Mouse (Mus musculus) left cerebral cortex, adult 18-20 months (tissue): ENCODE results near the gene Sap30. TPM values are rescaled to one million over a fixed set of nuclear protein-coding genes. Genes with fewer than 3 reads are reported as not detected.
"Not testable (repeated sequence)": the region's sequence is repeated elsewhere in the genome, so short reads cannot be mapped to it uniquely, and the experiment has no call there.

Source experiments
- DNase-seq, 2 experiments: peaks; one replicate each; pipeline ENCODE4 v3.0.0; 2021 to 2022; ENCODE audit warnings: low spot score in 2 of 2, mixed read lengths in 1 of 2
- total RNA-seq, 2 experiments: library from RNA; stranded (reverse); gene quantifications; 2 replicates each; pipeline ENCODE4 v1.2.3; 2021

Gene Sap30
- total RNA-seq, 2 experiments from 2014 or later = 12.2 to 14.3 TPM

- DNase-seq = peak; percentile 32 to 40
Observed at GRCm38 (mm10) chr8:57498847-57499511, 11.3 kb upstream of the Sap30 start.

DNA sequence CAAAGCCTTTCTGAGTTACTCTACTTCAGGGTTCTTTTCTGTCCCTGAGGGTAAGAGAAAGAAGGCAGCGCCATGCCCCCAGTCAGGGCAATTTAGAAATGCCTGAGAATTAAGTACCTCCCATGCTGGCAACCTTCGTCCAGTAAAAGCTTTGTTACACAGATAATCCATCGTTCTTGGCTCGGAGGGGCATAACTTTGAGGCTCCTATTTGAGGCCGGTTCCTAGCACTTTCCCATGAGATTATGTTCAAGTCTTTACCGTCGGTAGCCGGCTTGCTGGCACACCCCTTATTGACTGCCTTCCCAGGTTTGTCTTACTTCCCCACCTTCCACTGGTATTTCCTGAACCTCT, 10.8 kb upstream of the Sap30 start:
- no peak for DNase-seq

DNA sequence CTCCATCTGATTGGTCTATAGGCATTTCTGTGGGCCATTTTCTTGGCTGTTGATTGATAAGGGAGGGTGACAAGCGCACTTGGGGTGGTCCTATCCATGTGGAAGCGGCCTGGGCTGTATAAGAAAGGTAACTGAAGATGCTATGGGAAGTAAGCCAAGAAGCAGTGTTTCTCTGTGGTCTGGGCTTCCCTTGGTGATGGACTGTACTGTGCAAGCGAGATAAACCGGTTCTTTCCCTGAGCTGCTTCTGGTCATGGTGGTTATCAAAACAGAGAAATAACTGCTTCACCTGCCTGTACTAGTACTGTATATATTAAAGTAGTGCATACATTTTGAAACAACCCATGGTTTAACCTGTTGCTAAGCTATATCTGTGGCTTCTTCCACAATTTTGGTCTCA, 4.2 kb upstream of the Sap30 start:
- no peak for DNase-seq

DNA sequence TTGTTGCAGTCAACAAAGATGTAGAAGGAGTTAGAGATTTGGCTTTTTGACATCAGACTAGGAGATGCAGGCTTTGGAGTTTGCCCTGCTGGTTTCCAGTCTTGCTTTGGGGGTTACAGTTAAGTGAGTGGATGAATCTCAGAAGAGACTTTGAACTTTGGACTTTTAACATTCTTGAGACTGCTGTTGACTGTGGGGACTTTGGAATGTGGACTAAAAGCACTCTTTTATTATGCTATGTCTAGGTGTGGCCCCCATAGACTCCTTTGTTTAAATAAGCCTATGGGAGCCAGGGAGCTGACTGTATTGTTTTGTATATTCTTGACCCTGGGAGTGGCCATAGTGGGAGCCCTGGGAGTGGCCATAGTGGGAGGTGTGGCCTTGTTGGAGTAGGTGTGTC, 2.2 kb upstream of the Sap30 start:
- no peak for DNase-seq

DNA sequence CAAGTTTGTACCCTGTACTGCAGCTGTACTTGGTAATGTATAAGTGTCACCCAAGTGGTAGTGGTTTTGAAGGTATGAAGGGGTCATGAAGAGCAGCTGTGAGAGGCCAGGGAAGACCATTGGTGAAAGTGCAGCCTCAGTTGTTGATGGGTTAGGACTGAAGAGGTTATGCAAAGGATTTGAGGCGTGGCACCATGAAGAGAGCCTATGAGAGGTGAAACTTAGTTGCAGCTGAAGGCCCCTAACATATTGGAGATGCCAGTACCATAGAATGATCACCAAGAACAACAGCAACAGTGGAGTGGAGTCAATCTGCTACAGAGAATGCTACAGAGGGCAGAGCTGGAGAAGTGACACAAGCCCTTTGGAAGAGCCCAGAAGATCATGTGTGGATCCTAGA, 1.7 kb upstream of the Sap30 start:
- no peak for DNase-seq

DNA sequence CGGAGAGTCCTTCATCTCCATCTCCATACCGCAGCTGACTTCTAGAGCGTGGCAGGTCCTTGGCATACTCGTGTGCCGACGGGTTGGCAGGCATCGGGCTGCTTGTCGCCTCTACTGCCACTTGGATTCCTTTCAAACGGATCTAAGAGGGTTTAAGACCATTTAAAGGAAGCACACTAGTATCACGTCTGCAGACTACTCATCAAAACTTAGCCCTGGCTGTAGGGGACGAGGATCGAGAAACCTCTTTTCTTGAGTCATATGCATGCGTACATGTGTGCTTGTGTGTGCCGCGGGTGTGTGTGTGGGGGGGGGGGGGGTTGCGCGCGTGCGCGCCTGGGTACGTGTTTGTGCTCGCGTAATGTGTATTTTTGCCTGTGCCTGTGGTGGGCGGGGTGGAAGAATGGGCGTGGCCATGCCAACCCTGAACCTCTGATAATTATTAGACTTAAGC, 679 bp upstream of the Sap30 start:
- DNase-seq = peak; percentile 13 to 29

DNA sequence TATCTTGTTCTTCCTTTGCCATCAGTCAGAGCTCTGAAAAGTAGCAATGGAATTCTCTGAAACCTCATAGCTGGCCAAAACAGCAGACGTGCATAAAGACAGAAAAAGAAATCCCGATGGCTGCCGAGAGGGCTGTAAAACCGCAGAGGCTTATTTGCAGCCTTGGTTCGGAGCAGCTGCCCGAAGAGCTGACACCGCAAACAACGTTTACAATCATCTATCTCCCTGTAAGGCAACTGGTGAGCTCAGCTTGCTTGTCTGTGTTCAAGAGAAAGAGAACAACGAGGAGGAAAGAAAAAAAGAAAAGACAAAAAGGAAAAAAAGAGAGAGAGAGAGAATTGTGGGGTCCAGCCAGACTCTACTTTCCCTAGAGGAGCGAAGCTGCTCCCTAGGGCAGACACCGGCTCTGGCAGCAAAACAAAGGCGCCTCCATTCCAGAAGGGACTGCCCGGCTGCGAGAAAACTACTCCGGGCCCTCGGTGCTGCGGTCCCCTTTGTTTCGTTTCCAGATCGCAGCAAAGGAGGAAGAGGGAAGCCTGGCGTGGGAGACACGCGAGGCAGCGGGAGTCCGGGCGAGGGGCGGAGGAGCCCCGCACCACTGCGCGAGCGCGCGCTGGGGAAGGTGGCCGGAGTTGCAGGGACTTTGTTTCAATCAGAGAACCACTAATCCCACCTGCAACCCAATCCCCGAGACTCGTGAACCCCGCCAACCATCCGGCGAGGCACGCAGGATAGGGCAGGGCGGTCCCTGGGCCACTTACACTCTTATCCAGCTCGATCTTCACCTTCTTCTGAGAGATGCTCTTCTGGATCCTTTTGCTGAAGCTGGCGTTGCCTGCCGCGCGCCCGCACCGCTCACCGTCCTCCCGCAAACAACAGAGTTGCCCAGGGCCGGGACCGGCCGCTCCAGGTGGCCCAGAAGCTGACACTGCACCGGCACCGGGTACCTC, 894 bp downstream of the Sap30 start:
- peak; percentile 29 to 45 for DNase-seq

- DNase-seq = no peak
Observed at GRCm38 (mm10) chr8:57480606-57481005, 7.1 kb downstream of the Sap30 start.

DNA sequence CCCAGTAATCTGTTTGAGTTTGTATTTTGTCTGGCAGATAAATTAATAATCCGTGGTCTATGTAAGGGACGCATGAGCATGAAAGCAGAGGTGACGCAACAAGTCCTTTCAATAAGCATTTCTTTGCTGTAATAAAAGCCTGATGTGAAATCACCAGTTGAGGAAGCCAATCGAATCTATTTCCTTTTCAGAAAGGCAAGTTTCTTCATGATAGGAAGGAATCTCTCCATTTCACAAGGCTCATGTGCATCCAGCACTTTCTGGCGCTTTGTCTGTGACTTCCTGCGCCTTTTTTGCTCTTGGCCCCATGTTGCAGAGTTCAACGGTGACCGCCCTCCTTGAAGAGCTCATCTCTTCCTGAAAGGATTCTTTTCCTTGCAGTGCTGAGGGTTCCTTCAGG, 8.0 kb downstream of the Sap30 start:
- no peak for DNase-seq

DNA sequence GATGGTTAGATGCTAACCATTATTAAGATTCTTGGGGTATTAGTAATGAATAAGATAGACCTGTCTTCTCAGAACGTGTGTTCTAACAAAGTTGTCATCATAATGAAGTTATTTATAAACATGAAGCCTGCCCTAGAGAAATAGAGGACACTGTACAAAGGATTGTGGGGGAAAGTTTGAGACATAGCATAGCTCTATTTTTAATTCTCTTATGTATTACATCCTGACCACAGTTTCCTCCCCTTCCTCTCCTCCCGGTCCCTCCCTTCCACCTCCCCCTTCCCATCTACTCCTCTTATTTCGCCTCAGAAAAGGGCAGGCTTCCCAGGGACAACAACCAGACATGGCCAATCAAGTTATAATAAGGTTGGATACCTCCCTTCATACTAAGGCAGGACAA, 9.3 kb downstream of the Sap30 start:
- no peak for DNase-seq

- no peak for DNase-seq
Observed at GRCm38 (mm10) chr8:57473751-57474150, 13.9 kb downstream of the Sap30 start.

GRCm38 (mm10) chr8:57470863-57471262, 16.8 kb downstream of the Sap30 start:
- no peak for DNase-seq

GRCm38 (mm10) chr8:57468624-57469023, 19.0 kb downstream of the Sap30 start:
- no peak for DNase-seq

DNA sequence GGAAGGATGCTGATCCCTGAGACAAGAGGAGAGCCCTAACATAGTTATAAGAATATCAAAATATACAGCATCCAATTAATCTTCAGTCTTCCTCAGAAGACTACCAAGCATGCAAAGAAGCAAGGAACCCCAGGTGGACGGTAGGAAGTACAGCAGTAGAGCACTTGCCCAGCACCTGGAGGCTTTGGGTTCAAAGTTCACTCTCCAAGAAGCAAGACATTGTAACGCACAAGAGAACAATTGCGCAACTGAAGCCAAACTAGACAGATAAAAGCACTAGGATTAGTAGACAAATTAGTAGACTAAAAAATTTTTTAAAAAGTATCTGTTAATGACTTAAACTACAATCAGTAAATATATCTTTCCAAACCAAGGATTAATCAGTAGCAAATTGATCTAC, 23.9 kb downstream of the Sap30 start:
- DNase-seq = no peak

GRCm38 (mm10) chr8:57462839-57463238, 24.8 kb downstream of the Sap30 start:
- no peak for DNase-seq

GRCm38 (mm10) chr8:57457942-57458341, 29.7 kb downstream of the Sap30 start:
- no peak for DNase-seq

- peak in 1 of 2 experiments; percentile 27 for DNase-seq
Observed at GRCm38 (mm10) chr8:57457152-57457551, 30.5 kb downstream of the Sap30 start.

- DNase-seq = no peak
Observed at GRCm38 (mm10) chr8:57455765-57456164, 31.9 kb downstream of the Sap30 start, which contains the start of gene Scrg1. Gene Scrg1, plus strand, starts transcription at chr8:57455923.

DNA sequence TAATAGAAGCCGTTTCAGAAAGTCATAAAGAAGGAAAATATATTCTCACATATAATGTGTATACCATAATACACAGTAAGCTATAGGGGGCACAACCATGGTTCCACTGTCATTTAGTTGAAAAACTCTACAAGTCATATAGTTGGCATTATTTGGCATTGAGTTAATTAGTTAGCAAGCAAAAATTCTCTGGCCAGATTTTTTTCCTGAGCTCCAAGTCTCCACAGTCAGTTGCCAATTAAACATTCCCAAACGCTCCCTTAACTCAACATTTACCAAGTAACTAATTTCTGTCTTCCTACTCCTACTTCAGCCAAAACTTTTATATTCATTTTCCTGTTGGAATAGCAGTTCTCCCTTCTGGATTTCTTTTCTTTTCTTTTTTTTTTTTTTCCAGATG, 34.3 kb downstream of the Sap30 start:
- no peak for DNase-seq

- no peak for DNase-seq
Observed at GRCm38 (mm10) chr8:57451896-57452295, 35.8 kb downstream of the Sap30 start.

DNA sequence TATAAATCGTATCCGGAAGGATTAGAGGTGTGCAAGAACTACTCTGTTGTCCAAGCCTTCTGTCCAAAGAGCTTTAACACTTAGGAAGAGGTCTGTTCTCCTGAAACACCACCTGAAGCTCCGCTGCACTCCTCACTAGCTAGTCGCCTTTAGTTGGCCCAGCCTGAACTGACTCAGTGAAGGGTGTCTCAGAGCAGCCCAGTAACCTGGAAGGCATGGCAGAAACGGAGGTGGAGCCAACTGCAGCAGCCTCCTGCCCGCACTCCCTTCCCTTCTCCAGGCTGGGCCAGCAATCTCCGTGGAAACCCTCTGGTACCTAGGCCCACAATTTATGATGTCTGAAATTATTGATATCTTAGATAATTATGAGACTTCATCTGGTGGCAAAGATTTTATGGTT, 36.9 kb downstream of the Sap30 start:
- no peak for DNase-seq

DNA sequence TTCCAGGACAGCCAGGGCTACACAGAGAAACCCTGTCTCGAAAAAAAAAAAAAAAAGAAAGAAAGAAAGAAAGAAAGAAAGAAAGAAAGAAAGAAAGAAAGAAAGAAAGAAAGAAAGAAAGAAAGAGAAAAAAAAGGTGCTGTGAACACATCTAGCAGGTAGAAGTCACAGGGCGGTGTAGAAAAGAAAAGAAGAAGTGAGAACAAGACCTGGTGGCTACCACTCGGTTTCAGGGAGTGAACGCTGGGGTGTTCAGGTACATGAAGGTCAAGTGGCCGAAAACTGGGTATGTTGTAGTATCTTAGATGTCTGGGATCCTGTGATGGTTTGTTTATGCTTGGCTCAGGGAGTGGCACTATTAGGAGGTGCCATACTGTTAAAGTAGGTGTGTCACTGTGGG, 41.8 kb downstream of the Sap30 start:
- not testable (repeated sequence) for DNase-seq
